Mouse (Mus musculus): Measurements from ENCODE around the gene Ocrl.

- TF ChIP-seq POLR2A (IDR thresholded peaks at IDR 0.05; ENCODE audit: low read depth, low read length) (no peak), CTCF (IDR thresholded peaks at IDR 0.05; ENCODE audit: borderline replicate concordance, insufficient read depth, low read length) (no peak)
Observed at GRCm38 (mm10) chrX:47927981-47928380, 15.8 kb downstream of the Ocrl start.

Data from embryonic fibroblast, embryonic 13.5 days (primary cell).